ENCODE assay signal across 8 mouse cellular contexts in genomic region chr14:103651106-103651505, GRCm38 (mm10). TPM values are rescaled to one million over a fixed set of nuclear protein-coding genes. Genes with fewer than 3 reads are reported as not detected.
A peak's percentile ranks its signal among the peaks of the same experiment; 100 is the strongest.
DNase-seq lines count a peak whose midpoint lies in the region; ATAC-seq lines count a peak whose summit lies in the region.

No protein-coding gene starts in this region.

- H3K4me3 ChIP-seq in heart, embryonic 10.5 days: peak overlapping the region; percentile 85
- H3K4me3 ChIP-seq in liver, embryonic 11.5 days (ENCODE audit: low read depth, low read length): peak overlapping the region; percentile 75

- no peaks in the 10 kb centered on the region for H3K9me3 ChIP-seq in heart, embryonic 10.5 days
- H3K9me3 ChIP-seq in liver, embryonic 11.5 days (ENCODE audit: control insufficient read depth, low read length): no peaks in the 10 kb centered on the region

- no peak for DNase-seq in heart, embryonic 10.5 days (ENCODE audit: low spot score)
- no peak for DNase-seq in heart, adult 9 months (ENCODE audit: low spot score in 2 of 2)
- DNase-seq in thymus, postnatal 14 days: peak; percentile 68
- DNase-seq in thymus, adult 18-20 months: no peak
- DNase-seq in liver, embryonic 11.5 days (ENCODE audit: low spot score): no peak
- no peak for DNase-seq in ovary, postnatal 14 days (ENCODE audit: low spot score)
- no peak for DNase-seq in frontal cortex, postnatal 25 days (ENCODE audit: low spot score in 2 of 2)
- no peak for DNase-seq in T-cell, adult 2 months (ENCODE audit: low spot score)

- H3K4me2 ChIP-seq in liver, embryonic 11.5 days: peak overlapping the region; percentile 100

- peaks cover 9% of the 10 kb centered on the region; the same call in 1 of the 2 replicates for H3K4me1 ChIP-seq in heart, embryonic 10.5 days
- no peaks in the 10 kb centered on the region for H3K4me1 ChIP-seq in liver, embryonic 11.5 days (replicated peaks; ENCODE audit: control insufficient read depth, insufficient read depth, low read length)

- no peak for ATAC-seq in liver, embryonic 11.5 days (replicated peaks; ENCODE audit: low FRiP score)

- H3K27ac ChIP-seq in heart, embryonic 10.5 days: no peak overlapping the region
- no peak overlapping the region for H3K27ac ChIP-seq in liver, embryonic 11.5 days (ENCODE audit: low read depth, low read length)

- peaks cover 30% of the 10 kb centered on the region for H3K27me3 ChIP-seq in heart, embryonic 10.5 days (ENCODE audit: insufficient read depth, poor library complexity, severe bottlenecking)
- H3K27me3 ChIP-seq in liver, embryonic 11.5 days (replicated peaks; ENCODE audit: control insufficient read depth, insufficient read depth, low read length): peaks cover 9% of the 10 kb centered on the region

- H3K36me3 ChIP-seq in heart, embryonic 10.5 days: no peaks in the 10 kb centered on the region
- no peaks in the 10 kb centered on the region for H3K36me3 ChIP-seq in liver, embryonic 11.5 days (ENCODE audit: control insufficient read depth, insufficient read depth, low read length)

- H3K9ac ChIP-seq in liver, embryonic 11.5 days (ENCODE audit: low read depth, low read length): no peak overlapping the region; the same call in 1 of the 2 replicates

- whole genome bisulfite sequencing in heart, embryonic 10.5 days: 6% methylated on average over 11 of the region's 11 CpGs
- 8% methylated on average over 11 of the region's 11 CpGs for WGBS in liver, embryonic 11.5 days

RNA-seq across cellular contexts. Expression of gene Slain1, which starts 1.1 kb away (rescaled TPM):
- 0.43 and 1.0 TPM in 2 replicates for polyA plus RNA-seq in heart, embryonic 10.5 days (2016; fragmentation: Nextera tagmentation; extraction: Ambion mirVana)
- 0.49 and 0.64 TPM in 2 replicates for polyA plus RNA-seq in liver, embryonic 11.5 days (2014; fragmentation: Nextera tagmentation; extraction: Ambion mirVana)
